Mouse (Mus musculus) midbrain, embryonic 14.5 days (tissue): Measurements from ENCODE around the gene Uckl1. TPM values are rescaled to one million over a fixed set of nuclear protein-coding genes. Genes with fewer than 3 reads are reported as not detected.

Experiments used
- ATAC-seq: fragments of 200-750 bp; cut with Nextera tagmentation; 2 replicates; pipeline ENCODE4 v1.8.0; 2017; ENCODE audit warnings: moderate number of reproducible peaks, moderate library complexity; ENCODE audit not compliant: low FRiP score, low TSS enrichment
- DNase-seq: peaks from one replicate; pipeline ENCODE4 v3.0.0-alpha.2; 2015
- H3K27ac ChIP-seq: fragments of 300-500 bp; sonication (generic); replicated peaks from 2 replicates; pipeline ENCODE4 v1.5.1; 2014; ENCODE audit warnings: mild to moderate bottlenecking, low read depth, low read length, moderate library complexity
- H3K27me3 ChIP-seq: fragments of 300-500 bp; sonication (generic); 2 replicates; pipeline ENCODE4 v1.6.1; 2014; ENCODE audit warnings: low read length, control low read depth, mixed read lengths; ENCODE audit not compliant: control insufficient read depth, insufficient read depth
- H3K36me3 ChIP-seq: fragments of 300-500 bp; sonication (generic); 2 replicates; pipeline ENCODE4 v1.6.1; 2014; ENCODE audit warnings: low read length, control low read depth; ENCODE audit not compliant: control insufficient read depth, insufficient read depth
- H3K4me1 ChIP-seq: fragments of 300-500 bp; sonication (generic); 2 replicates; pipeline ENCODE4 v1.6.1; 2014; ENCODE audit warnings: mild to moderate bottlenecking, antibody characterized with exemption, low read length, control low read depth; ENCODE audit not compliant: control insufficient read depth, insufficient read depth
- H3K4me2 ChIP-seq: fragments of 300-500 bp; sonication (generic); 2 replicates; pipeline ENCODE4 v1.6.1; 2014; ENCODE audit warnings: mild to moderate bottlenecking, low read length, moderate library complexity
- H3K4me3 ChIP-seq: fragments of 300-500 bp; sonication (generic); replicated peaks from 2 replicates; pipeline ENCODE4 v1.5.1; 2014; ENCODE audit warnings: low read depth, low read length
- H3K9ac ChIP-seq: fragments of 300-500 bp; sonication (generic); replicated peaks from 2 replicates; pipeline ENCODE4 v1.6.1; 2014; ENCODE audit warnings: mild to moderate bottlenecking, low read length, moderate library complexity
- H3K9me3 ChIP-seq: fragments of 300-500 bp; sonication (generic); 2 replicates; pipeline ENCODE4 v1.6.1; 2016; ENCODE audit warnings: low read length, control low read depth, mixed read lengths; ENCODE audit not compliant: control insufficient read depth
- WGBS: fragments of 180-500 bp; shearing (Covaris S2); extraction: QIAGEN DNeasy Blood & Tissue Kit; methylation state at CpG from one replicate; pipeline ENCODE4 v1.1.7; 2014; 5-methylcytosine and 5-hydroxymethylcytosine counted together
- microRNA-seq: library from miRNA; unstranded; fragments of <30 nt; microRNA quantifications from one replicate; pipeline ENCODE4, GENCODE M21; 2016
- polyA plus RNA-seq: library from polyadenylated mRNA; unstranded; fragments of >200 nt; fragmentation: Nextera tagmentation; extraction: Ambion mirVana; gene quantifications from 2 replicates; pipeline ENCODE4 v1.2.1, GENCODE M21; 2014

Gene Uckl1
- polyA plus RNA-seq, 1 experiment from 2014 or later = 61.0 TPM

GRCm38 (mm10) chr2:181520936-181521227 lies 63.8 kb downstream of the Uckl1 start:
- Histone ChIP-seq H3K4me2 (peak overlapping the region; percentile 67), H3K36me3 (peaks cover 20% of the 10 kb centered on the region), H3K27me3 (no peaks in the 10 kb centered on the region), H3K4me3 (peak overlapping the region; percentile 94), H3K9me3 (no peaks in the 10 kb centered on the region), H3K9ac (peak overlapping the region; percentile 89), H3K4me1 (peaks cover 24% of the 10 kb centered on the region), H3K27ac (peak overlapping the region; percentile 95)
- under 1% methylated on average over 17 of the region's 17 CpGs for WGBS
- DNase-seq (no peak), ATAC-seq (no peak)

GRCm38 (mm10) chr2:181520118-181520935 lies 64.4 kb downstream of the Uckl1 start, which contains the start of gene Dnajc5:
Dnajc5 (plus strand) TSS chr2:181520485.
- peaks cover 24% of the 10 kb centered on the region for H3K36me3 ChIP-seq
- under 1% methylated on average over 72 of the region's 74 CpGs for WGBS
- H3K4me1 ChIP-seq = peaks cover 24% of the 10 kb centered on the region
- ATAC-seq = peak; percentile 97
- peak within 1 kb of the TSS; percentile 95 for H3K27ac ChIP-seq
- peak; percentile 99 for DNase-seq
- H3K27me3 ChIP-seq = no peaks in the 10 kb centered on the region
- peak within 1 kb of the TSS; percentile 89 for H3K9ac ChIP-seq
- H3K4me2 ChIP-seq = peak within 1 kb of the TSS; percentile 67
- peak within 1 kb of the TSS; percentile 94 for H3K4me3 ChIP-seq
- no peaks in the 10 kb centered on the region for H3K9me3 ChIP-seq

DNA sequence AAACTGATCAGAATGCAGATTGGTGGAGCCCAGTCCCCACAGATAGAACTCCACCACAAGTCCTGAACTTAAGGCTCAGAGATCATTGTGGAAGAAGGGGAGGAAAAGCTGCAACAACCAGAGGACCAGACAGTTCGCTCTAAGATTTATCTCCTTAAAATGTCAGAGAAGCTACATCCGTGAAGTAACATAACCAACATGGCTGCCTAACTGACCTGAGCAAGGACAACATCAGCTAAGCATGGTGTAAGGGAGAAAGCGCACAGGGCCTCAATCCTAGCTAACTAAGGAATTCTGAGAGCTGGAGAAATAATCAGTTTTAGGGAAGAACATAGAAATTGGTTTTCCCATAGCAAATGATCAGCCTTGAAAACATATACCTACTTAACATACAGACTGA lies 65.5 kb downstream of the Uckl1 start:
- no peaks in the 10 kb centered on the region for H3K9me3 ChIP-seq

More for the DNA sequence above, 65.5 kb downstream of the Uckl1 start:
- ATAC-seq (no peak), DNase-seq (no peak)
- Histone ChIP-seq H3K27me3 (no peaks in the 10 kb centered on the region), H3K27ac (peak overlapping the region; percentile 95), H3K36me3 (peaks cover 32% of the 10 kb centered on the region), H3K4me2 (peak overlapping the region; percentile 67), H3K9ac (peak overlapping the region; percentile 89), H3K4me3 (peak overlapping the region; percentile 94), H3K4me1 (peaks cover 24% of the 10 kb centered on the region)
- WGBS = 76% methylated on average over 3 of the region's 3 CpGs

Small RNA genes lying within 50 kb of the gene (microRNA-seq; reads per million reads assigned to microRNA genes)
- not detected for gene Mir7006

Other genes with a start within 250 kb of the Uckl1 start
- 65.0 and 67.7 TPM in 2 replicates for gene Zgpat, start 220.0 kb downstream of the Uckl1 start, polyA plus RNA-seq
- 65.8 and 76.2 TPM in 2 replicates for gene Arfrp1, start 219.5 kb downstream of the Uckl1 start, polyA plus RNA-seq
- gene Lime1, start 204.8 kb downstream of the Uckl1 start, polyA plus RNA-seq = 43.7 and 50.1 TPM in 2 replicates
- gene Zbtb46, start 125.5 kb downstream of the Uckl1 start, polyA plus RNA-seq = 18.8 and 22.2 TPM in 2 replicates
- gene Abhd16b, start 91.7 kb downstream of the Uckl1 start, polyA plus RNA-seq = 0.12 TPM in 1 of 2 replicates, not detected in the other
- gene Tpd52l2, start 87.8 kb downstream of the Uckl1 start, polyA plus RNA-seq = 102 and 112 TPM in 2 replicates
- 189 and 233 TPM in 2 replicates for gene Dnajc5, start 64.4 kb downstream of the Uckl1 start, polyA plus RNA-seq
- gene Prpf6, start 7.0 kb upstream of the Uckl1 start, polyA plus RNA-seq = 59.9 and 65.8 TPM in 2 replicates
- 72.6 and 75.3 TPM in 2 replicates for gene Zfp512b, start 7.9 kb upstream of the Uckl1 start, polyA plus RNA-seq
- gene Samd10, start 14.3 kb upstream of the Uckl1 start, polyA plus RNA-seq = 215 and 245 TPM in 2 replicates
- gene Gm29797, start 72.1 kb upstream of the Uckl1 start, polyA plus RNA-seq = not detected in 2 replicates
- 10.6 and 16.3 TPM in 2 replicates for gene Sox18, start 86.7 kb upstream of the Uckl1 start, polyA plus RNA-seq
- gene Tcea2, start 95.4 kb upstream of the Uckl1 start, polyA plus RNA-seq = 37.4 and 44.9 TPM in 2 replicates
- gene Rgs19, start 109.1 kb upstream of the Uckl1 start, polyA plus RNA-seq = 57.0 and 72.9 TPM in 2 replicates
- not detected in 2 replicates for gene Lkaaear1, start 113.5 kb upstream of the Uckl1 start, polyA plus RNA-seq
- gene Oprl1, start 130.1 kb upstream of the Uckl1 start, polyA plus RNA-seq = 105 and 110 TPM in 2 replicates
- 21.2 and 31.3 TPM in 2 replicates for gene Myt1, start 178.4 kb upstream of the Uckl1 start, polyA plus RNA-seq